Mouse (Mus musculus) urinary bladder, postnatal 25 days (tissue): ENCODE measurements around the gene Zc3h12c.
A peak's percentile ranks its signal among the peaks of the same experiment; 100 is the strongest.
"Not testable (repeated sequence)": the region's sequence is repeated elsewhere in the genome, so short reads cannot be mapped to it uniquely, and the experiment has no call there.

Experiments
- DNase-seq: peaks from one replicate; pipeline ENCODE4 v3.0.0; 2022; ENCODE audit warnings: low spot score

The Zc3h12c gene

GRCm38 (mm10) chr9:52102060-52102844, 66.1 kb downstream of the Zc3h12c start:
- no peak for DNase-seq

DNA sequence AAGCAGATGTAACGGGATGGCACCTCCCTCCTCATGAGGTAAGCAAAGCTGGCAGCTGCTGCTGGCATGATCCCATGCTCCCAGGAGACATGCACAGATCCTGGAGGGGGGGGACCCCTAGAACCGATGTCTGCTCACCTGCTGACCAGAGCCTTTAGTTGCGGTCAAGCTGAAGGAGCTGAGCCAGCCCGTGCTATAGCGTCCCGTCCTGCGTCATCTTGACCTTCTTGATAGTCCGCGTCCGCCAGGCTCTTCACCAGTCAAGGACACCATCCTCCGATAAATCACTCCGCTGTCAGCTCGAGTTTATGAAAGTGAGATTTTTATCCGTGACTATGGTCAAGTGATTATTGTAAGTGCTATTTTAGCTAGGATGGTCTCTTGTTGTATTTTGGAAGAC, 67.9 kb downstream of the Zc3h12c start:
- no peak for DNase-seq

DNA sequence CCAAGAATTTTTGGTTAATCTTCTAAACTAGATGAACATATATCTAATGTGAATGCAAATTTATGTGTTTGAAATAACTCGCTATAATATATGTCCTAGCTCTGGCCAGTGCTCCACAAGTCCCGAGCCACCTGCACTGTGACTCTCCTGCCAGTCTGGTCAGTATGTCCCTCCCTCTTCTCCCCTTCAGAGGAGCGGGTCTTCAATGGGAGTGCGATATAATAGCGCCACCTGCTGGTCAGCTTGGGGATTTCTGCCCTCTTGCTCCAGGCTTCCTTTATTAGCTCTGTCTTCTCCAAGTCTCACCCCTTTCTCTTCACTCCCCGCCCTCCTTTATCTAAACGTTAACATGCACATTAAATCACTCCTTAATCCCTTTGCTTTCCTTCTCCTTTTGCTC, 69.8 kb downstream of the Zc3h12c start:
- DNase-seq, result peak; percentile 76

- no peak for DNase-seq
These were observed 71.0 kb downstream of the Zc3h12c start for GRCm38 (mm10) chr9:52097386-52097785.

- DNase-seq, result no peak
These were observed 72.7 kb downstream of the Zc3h12c start for GRCm38 (mm10) chr9:52095666-52096065.

DNA sequence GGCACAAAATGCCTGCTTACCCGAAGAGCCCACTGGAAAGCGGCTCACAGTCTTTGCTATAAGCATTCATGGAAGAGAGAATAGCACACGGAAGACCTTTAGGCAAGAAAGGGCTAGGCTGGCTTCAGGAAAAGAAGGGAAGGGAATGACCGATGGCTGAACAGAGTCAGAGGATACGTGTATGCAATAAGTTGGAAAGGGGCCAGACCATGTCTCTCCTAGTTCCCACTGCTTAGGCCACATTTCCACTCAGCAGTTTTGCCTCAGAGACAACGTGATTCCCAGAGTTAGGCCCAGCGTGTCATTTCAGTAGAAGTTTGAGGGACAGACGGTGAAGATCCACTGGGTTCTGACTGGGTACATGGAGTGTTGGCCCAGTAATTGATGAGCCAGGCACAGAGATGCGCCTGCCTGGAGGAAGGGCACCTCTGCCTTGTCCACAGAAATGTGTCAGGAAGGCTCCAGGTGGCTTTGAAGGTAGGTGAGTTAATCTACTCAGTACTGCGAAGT, 73.8 kb downstream of the Zc3h12c start:
- DNase-seq, result no peak

DNA sequence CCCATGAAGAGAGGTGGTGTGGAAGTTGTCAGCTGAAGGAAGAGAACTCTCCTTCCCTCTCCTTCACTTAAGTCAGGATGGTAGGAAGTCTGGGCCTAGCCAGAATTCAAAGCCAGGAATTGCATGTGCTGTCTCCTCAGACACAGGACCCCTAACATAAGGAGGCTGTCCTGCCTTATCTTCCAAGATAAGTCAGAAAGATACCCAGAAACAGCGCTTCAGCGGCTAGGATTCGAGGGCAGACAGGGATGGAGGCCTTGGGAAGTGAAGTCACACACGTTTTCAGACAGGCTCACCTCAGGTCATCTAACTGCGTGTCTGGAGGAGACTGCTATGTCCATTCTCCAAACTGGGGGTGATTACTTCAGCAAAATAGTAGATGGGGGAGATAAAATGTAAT, 74.4 kb downstream of the Zc3h12c start:
- DNase-seq, result no peak

- DNase-seq, result no peak
These were observed 75.3 kb downstream of the Zc3h12c start for GRCm38 (mm10) chr9:52093108-52093507.

GRCm38 (mm10) chr9:52092311-52092710, 76.1 kb downstream of the Zc3h12c start:
- DNase-seq, result no peak

DNA sequence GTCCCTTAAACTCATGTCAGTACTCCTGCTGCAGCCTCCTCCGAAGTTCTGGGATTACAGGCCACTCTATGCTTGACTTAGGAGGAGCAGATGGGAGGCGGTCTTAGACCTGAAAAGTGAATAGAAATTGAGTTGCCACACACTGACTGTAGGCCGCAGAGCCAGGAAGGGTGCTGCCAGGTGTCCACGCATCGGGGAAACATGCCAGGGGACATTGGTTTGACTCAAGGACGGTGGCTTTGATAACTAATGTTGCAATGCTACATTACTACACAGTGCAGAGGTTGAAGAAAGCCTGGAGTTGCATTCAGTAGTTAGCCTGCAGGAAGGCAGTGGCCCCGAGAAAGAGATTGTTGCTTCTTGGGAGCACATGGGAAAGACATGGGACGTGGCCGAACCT, 76.6 kb downstream of the Zc3h12c start:
- DNase-seq, result no peak

DNA sequence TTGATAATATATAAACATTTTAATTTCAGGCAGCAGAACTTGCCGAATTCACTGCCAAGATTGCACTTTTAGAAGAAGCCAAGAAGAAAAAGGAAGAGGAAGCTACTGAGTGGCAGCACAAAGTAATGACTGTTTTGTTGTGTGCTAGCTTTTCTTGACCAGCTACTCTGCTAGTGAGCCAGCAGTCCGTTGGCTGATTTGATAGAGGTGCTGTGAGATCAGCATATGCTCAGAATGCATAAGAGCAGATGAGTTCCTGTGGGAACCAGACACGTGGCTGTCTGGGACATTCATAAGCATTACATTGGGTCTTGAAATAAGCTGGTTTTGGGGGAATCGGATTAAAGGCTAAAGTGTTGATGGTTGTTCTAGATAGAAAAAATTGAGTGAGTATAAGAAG, 86.0 kb downstream of the Zc3h12c start:
- DNase-seq, result no peak

DNA sequence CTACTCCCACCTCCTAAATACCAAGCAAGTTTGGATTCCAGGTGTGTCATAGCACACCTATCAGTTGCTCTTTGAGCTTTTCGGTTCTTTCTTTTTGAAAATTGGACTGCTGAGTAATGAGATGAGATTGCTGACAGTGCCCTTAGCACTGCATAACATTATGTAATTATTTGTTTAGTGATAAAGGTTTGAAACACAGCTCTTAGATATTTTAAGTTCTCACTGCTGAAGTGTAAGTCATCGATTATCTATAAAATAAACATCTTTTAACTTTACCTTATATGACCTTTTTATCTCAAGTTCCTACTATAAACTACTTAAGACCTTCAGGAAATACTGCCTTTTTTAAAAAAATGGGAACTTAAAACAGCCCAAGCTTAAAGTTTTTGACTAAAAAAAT, 86.4 kb downstream of the Zc3h12c start:
- no peak for DNase-seq

DNA sequence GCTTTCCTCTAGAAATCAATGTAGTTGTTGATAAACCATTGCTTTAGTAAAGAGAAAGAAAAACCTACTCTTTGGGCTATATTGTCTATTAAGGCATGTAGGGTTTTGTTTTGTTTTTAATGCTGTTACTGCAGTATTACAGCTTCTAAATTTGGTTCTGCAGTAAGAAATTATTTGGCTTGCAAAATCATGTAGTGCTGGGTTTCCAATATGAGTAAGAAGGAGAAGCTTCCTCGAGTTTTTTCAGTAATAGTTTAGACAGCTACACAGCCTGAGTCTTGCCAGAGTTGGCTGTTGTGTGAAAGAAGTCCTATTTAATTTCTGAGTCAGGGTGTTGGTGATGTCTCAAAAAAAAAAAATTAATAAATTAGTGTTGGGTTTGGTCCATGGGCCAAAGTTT, 90.7 kb downstream of the Zc3h12c start:
- DNase-seq, result no peak

DNA sequence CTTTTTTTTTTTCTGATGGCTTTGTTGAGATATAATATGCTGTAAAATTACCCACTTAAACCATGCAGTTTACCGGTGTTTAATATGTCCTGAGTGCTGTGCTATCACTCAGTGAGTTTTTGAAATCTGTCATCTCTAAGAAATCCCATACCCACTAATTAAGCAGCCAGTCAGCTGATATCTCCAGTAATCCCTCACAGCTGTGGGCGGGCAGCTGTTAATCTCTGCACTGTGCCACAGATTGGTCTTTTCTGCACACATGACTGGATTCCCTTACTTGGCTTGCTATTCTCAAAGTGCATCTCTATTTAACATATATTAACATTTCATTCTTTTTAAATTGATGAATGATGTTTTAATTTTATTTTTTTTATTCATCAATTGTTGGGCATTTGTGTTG, 92.3 kb downstream of the Zc3h12c start:
- no peak for DNase-seq

DNA sequence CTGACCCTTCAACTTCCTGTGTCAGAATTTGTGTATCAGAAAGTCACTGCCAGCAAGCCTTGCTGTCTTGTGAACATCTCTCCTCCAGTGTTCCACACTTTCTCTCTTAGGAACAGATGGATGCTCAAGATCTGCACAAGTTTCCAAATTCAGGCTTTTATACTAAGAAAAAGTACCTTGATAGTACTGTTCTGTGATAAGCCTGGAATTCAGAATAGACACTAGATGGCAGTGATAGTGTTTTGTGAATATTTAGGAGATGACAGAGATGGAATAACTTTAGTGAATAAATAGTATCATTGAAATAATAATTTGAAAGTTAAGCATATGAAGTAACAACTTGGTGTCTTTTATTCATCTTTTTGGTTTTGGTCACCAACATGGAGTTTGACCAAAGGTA, 96.2 kb downstream of the Zc3h12c start:
- no peak for DNase-seq

GRCm38 (mm10) chr9:52071352-52071751, 97.0 kb downstream of the Zc3h12c start:
- not testable (repeated sequence) for DNase-seq

- DNase-seq, result no peak
These were observed 98.3 kb downstream of the Zc3h12c start for GRCm38 (mm10) chr9:52070052-52070451.
